Mouse (Mus musculus) c-Kit-positive CD71-positive TER-119-positive erythroid progenitor cells, embryonic 14.5 days (primary cell): ENCODE data around the gene Lrp5.

Experiments
- DNase-seq: peaks from one replicate; pipeline ENCODE4 v3.0.0-alpha.2; 2013; ENCODE audit warnings: low spot score

Lrp5 gene

GRCm38 (mm10) chr19:3654940-3655339, 31.4 kb downstream of the Lrp5 start:
- DNase-seq = no peak

GRCm38 (mm10) chr19:3654058-3654457, 32.3 kb downstream of the Lrp5 start:
- no peak for DNase-seq

GRCm38 (mm10) chr19:3653508-3653907, 32.9 kb downstream of the Lrp5 start:
- DNase-seq = no peak

- DNase-seq = no peak
Measured at GRCm38 (mm10) chr19:3651989-3652388, 34.4 kb downstream of the Lrp5 start.

- no peak for DNase-seq
Measured at GRCm38 (mm10) chr19:3651220-3651619, 35.1 kb downstream of the Lrp5 start.

GRCm38 (mm10) chr19:3650448-3650847, 35.9 kb downstream of the Lrp5 start:
- DNase-seq = no peak

GRCm38 (mm10) chr19:3648830-3649450, 37.4 kb downstream of the Lrp5 start:
- no peak for DNase-seq

GRCm38 (mm10) chr19:3647999-3648398, 38.4 kb downstream of the Lrp5 start:
- DNase-seq = no peak

- DNase-seq = no peak
Measured at GRCm38 (mm10) chr19:3645813-3646212, 40.6 kb downstream of the Lrp5 start.

GRCm38 (mm10) chr19:3645318-3645717, 41.0 kb downstream of the Lrp5 start:
- DNase-seq = no peak

- DNase-seq = no peak
Measured at GRCm38 (mm10) chr19:3639561-3639960, 46.8 kb downstream of the Lrp5 start.

- no peak for DNase-seq
Measured at GRCm38 (mm10) chr19:3638698-3639097, 47.7 kb downstream of the Lrp5 start.

- DNase-seq = no peak
Measured at GRCm38 (mm10) chr19:3632018-3632417, 54.3 kb downstream of the Lrp5 start.

- no peak for DNase-seq
Measured at GRCm38 (mm10) chr19:3631431-3631830, 54.9 kb downstream of the Lrp5 start.

GRCm38 (mm10) chr19:3630486-3630885, 55.9 kb downstream of the Lrp5 start:
- DNase-seq = no peak

GRCm38 (mm10) chr19:3630027-3630426, 56.3 kb downstream of the Lrp5 start:
- no peak for DNase-seq

GRCm38 (mm10) chr19:3628223-3628622, 58.1 kb downstream of the Lrp5 start:
- no peak for DNase-seq

GRCm38 (mm10) chr19:3625111-3625510, 61.3 kb downstream of the Lrp5 start:
- no peak for DNase-seq

- peak; percentile 33 for DNase-seq
Measured at GRCm38 (mm10) chr19:3623824-3624223, 62.5 kb downstream of the Lrp5 start.

GRCm38 (mm10) chr19:3623294-3623693, 63.1 kb downstream of the Lrp5 start:
- DNase-seq = no peak

GRCm38 (mm10) chr19:3620871-3621270, 65.5 kb downstream of the Lrp5 start:
- DNase-seq = no peak

- DNase-seq = peak; percentile 11
Measured at GRCm38 (mm10) chr19:3619359-3619758, 67.0 kb downstream of the Lrp5 start.

- DNase-seq = no peak
Measured at GRCm38 (mm10) chr19:3613991-3614390, 72.4 kb downstream of the Lrp5 start.

GRCm38 (mm10) chr19:3612534-3613273, 73.7 kb downstream of the Lrp5 start:
- no peak for DNase-seq
